Mouse (Mus musculus) CH12.LX (cell line): ENCODE results near the gene Sim2. TPM values are rescaled to one million over a fixed set of nuclear protein-coding genes. Genes with fewer than 3 reads are reported as not detected.

Experiments used
- DNase-seq: peaks from one replicate; pipeline ENCODE4 v3.0.0-alpha.2; 2013; ENCODE audit errors: extremely low read depth
- H3K27ac ChIP-seq: 2 replicates; pipeline ENCODE4 v1.5.1; 2012; ENCODE audit warnings: low read depth, mild to moderate bottlenecking, control low read depth, moderate library complexity; ENCODE audit not compliant: insufficient read depth
- H3K27me3 ChIP-seq: replicated peaks from 2 replicates; pipeline ENCODE3; 2012; ENCODE audit warnings: inconsistent platforms
- H3K36me3 ChIP-seq, 2 experiments: replicated peaks in 1 of 2; 2 replicates each; pipeline versions ENCODE3 to v1.6.1; 2012; ENCODE audit warnings: inconsistent platforms in 1 of 2, low read length in 1 of 2, mild to moderate bottlenecking in 1 of 2, mixed read lengths in 1 of 2, moderate library complexity in 1 of 2; ENCODE audit not compliant: control insufficient read depth in 1 of 2, insufficient read depth in 1 of 2
- H3K4me1 ChIP-seq, 2 experiments: 2 replicates each; pipeline ENCODE4 v1.6.1; 2012; ENCODE audit warnings: inconsistent platforms in 1 of 2, moderate library complexity in 1 of 2; ENCODE audit not compliant: insufficient read depth in 2 of 2, control insufficient read depth in 1 of 2
- H3K4me2 ChIP-seq: 2 replicates; pipeline ENCODE4 v1.6.1; 2012; ENCODE audit warnings: low read depth, mild to moderate bottlenecking, control low read depth; ENCODE audit not compliant: poor library complexity, insufficient read depth, severe bottlenecking
- H3K4me3 ChIP-seq, 3 experiments: fragments of 150-350 bp in 1 of 3; sonication (generic) in 1 of 3; replicated peaks in 1 of 3; 2 replicates each; pipeline versions ENCODE3 to v1.5.1; 2011 to 2012; ENCODE audit warnings: low read depth in 2 of 3, low read length in 2 of 3, mild to moderate bottlenecking in 2 of 3, moderate library complexity in 2 of 3, control low read depth in 1 of 3, improper control_type of control experiment in 1 of 3, inconsistent platforms in 1 of 3, mixed read lengths in 1 of 3; ENCODE audit not compliant: poor library complexity in 1 of 3
- H3K79me2 ChIP-seq: replicated peaks from 2 replicates; pipeline ENCODE4 v1.6.1; 2012; ENCODE audit warnings: mild to moderate bottlenecking, moderate library complexity; ENCODE audit not compliant: control insufficient read depth, poor library complexity, insufficient read depth, severe bottlenecking; ENCODE audit errors: extremely low read depth
- H3K9ac ChIP-seq: 2 replicates; pipeline ENCODE4 v1.6.1; 2012; ENCODE audit warnings: low read depth, mild to moderate bottlenecking, control low read depth, moderate library complexity; ENCODE audit not compliant: insufficient read depth
- H3K9me3 ChIP-seq: replicated peaks from 2 replicates; pipeline ENCODE3; 2012; ENCODE audit warnings: low read length, inconsistent platforms, mixed read lengths
- E2F4 ChIP-seq: IDR thresholded peaks from 2 replicates; pipeline ENCODE4 v1.6.1; 2011; ENCODE audit warnings: low read depth, low read length, improper control_type of control experiment; ENCODE audit not compliant: insufficient replicate concordance
- EP300 ChIP-seq: IDR thresholded peaks from 2 replicates; pipeline ENCODE4 v1.6.1; 2011; ENCODE audit warnings: low read length, improper control_type of control experiment
- ETS1 ChIP-seq: conservative IDR thresholded peaks from 2 replicates; pipeline ENCODE4 v1.6.1; 2012; ENCODE audit warnings: low read depth, mild to moderate bottlenecking, inconsistent platforms, low read length, improper control_type of control experiment, moderate library complexity
- GABPA ChIP-seq: IDR thresholded peaks from 2 replicates; pipeline ENCODE4 v1.6.1; 2012; ENCODE audit warnings: low read depth, low read length, improper control_type of control experiment, inconsistent platforms; ENCODE audit not compliant: insufficient replicate concordance
- MAFK ChIP-seq: IDR thresholded peaks from 2 replicates; pipeline ENCODE4 v1.6.1; 2011; ENCODE audit warnings: low read length, improper control_type of control experiment; ENCODE audit not compliant: insufficient replicate concordance
- MXI1 ChIP-seq: IDR thresholded peaks from 2 replicates; pipeline ENCODE4 v1.6.1; 2011; ENCODE audit warnings: mild to moderate bottlenecking, low read depth, low read length, improper control_type of control experiment
- MYC ChIP-seq: IDR thresholded peaks from 2 replicates; pipeline ENCODE4 v1.6.1; 2011; ENCODE audit warnings: low read depth, mild to moderate bottlenecking, improper control_type of control experiment, low read length
- NRF1 ChIP-seq: IDR thresholded peaks from 2 replicates; pipeline ENCODE4 v1.6.1; 2014; ENCODE audit warnings: low read depth, mild to moderate bottlenecking, inconsistent platforms, low read length, improper control_type of control experiment, moderate library complexity
- PAX5 ChIP-seq: IDR thresholded peaks from 2 replicates; pipeline ENCODE4 v1.6.1; 2012; ENCODE audit warnings: low read length, inconsistent platforms, mixed read lengths
- POLR2AphosphoS2 ChIP-seq: IDR thresholded peaks from 2 replicates; pipeline ENCODE4 v1.6.1; 2011; ENCODE audit warnings: low read depth, low read length, improper control_type of control experiment
- RAD21 ChIP-seq: IDR thresholded peaks from 2 replicates; pipeline ENCODE4 v1.6.1; 2011; ENCODE audit warnings: low read depth, mild to moderate bottlenecking, low read length, improper control_type of control experiment, moderate library complexity
- RCOR1 ChIP-seq: conservative IDR thresholded peaks from 2 replicates; pipeline ENCODE4 v1.6.1; 2012; ENCODE audit warnings: low read depth, mild to moderate bottlenecking, inconsistent platforms, low read length, improper control_type of control experiment
- SIN3A ChIP-seq: IDR thresholded peaks from 2 replicates; pipeline ENCODE4 v1.6.1; 2012; ENCODE audit warnings: low read length, improper control_type of control experiment, inconsistent platforms
- UBTF ChIP-seq: IDR thresholded peaks from 2 replicates; pipeline ENCODE4 v1.6.1; 2012; ENCODE audit warnings: low read depth, mild to moderate bottlenecking, inconsistent platforms, low read length, improper control_type of control experiment, moderate library complexity
- USF2 ChIP-seq: conservative IDR thresholded peaks from 2 replicates; pipeline ENCODE4 v1.6.1; 2011; ENCODE audit warnings: low read depth, low read length, improper control_type of control experiment
- ZC3H11A ChIP-seq: IDR thresholded peaks from 2 replicates; pipeline ENCODE4 v1.6.1; 2012; ENCODE audit warnings: low read depth, mild to moderate bottlenecking, inconsistent platforms, low read length, improper control_type of control experiment
- dilution Hi-C: fragments of 300-500 bp; cut with MboI; formaldehyde crosslinking; loops from 2 replicates; pipeline ENCODE4 v1.14.3; 2020; ENCODE audit warnings: low sequenced_read_pairs; ENCODE audit not compliant: extremely low pct_unique_long_range_greater_than_20kb, extremely low pct_ligation_motif_present
- in situ Hi-C: fragments of 300-500 bp; cut with MboI; formaldehyde crosslinking; loops from 3 replicates; pipeline ENCODE4 v1.14.3; 2019; ENCODE audit warnings: low sequenced_read_pairs, low pct_ligation_motif_present, low pct_unique_long_range_greater_than_20kb, mixed read lengths
- polyA plus RNA-seq: library from polyadenylated mRNA; unstranded; fragments of >175 nt; gene quantifications from 2 replicates; pipeline ENCODE4 v1.2.1, GENCODE M21; 2012; ENCODE audit warnings: low read depth; ENCODE audit not compliant: insufficient read length
- total RNA-seq, 2 experiments: library from RNA; depleted of rRNA; stranded (reverse); fragments of 300-350 nt in 1 of 2; fragments of >200 nt in 1 of 2; gene quantifications; 2 replicates each; pipeline ENCODE4 v1.2.3; 2012 to 2014

The Sim2 gene
- total and polyA plus RNA-seq, 3 experiments = not detected

DNA sequence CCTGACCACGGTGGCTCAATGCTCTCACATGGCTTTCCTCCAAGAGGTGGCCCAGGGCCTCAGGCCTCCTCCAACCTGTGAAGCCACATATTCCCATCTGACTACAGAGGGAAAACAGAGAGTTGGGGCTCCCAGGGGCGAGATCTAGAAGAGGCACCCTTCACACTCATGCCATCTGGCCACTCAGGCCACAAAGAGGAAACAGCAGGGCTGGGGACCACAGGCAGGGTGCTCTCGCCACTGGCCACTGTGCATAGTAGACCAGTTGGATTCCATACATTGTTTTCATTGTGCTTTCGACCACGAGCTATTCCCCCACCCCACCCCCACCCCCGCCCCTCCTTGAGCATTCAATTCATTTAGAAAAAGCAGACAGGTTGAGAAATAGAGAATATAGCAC lies 77.3 kb downstream of the Sim2 start:
- H3K27ac ChIP-seq = no peak overlapping the region
- no peaks in the 10 kb centered on the region for H3K79me2 ChIP-seq
- no peak overlapping the region for H3K4me2 ChIP-seq
- no peak overlapping the region for H3K9ac ChIP-seq
- no peak for TF ChIP-seq RCOR1
- TF ChIP-seq ZC3H11A = no peak
- no peak for TF ChIP-seq NRF1
- no peak for TF ChIP-seq MAFK
- no peak for TF ChIP-seq MYC
- no peak for TF ChIP-seq USF2
- no peak for TF ChIP-seq UBTF
- no peak for TF ChIP-seq ETS1
- no peak for TF ChIP-seq EP300
- TF ChIP-seq E2F4 = no peak
- no peak for TF ChIP-seq POLR2AphosphoS2
- no peak for TF ChIP-seq MXI1
- TF ChIP-seq RAD21 = no peak
- no peak for TF ChIP-seq GABPA
- no peaks in the 10 kb centered on the region for H3K9me3 ChIP-seq
- no peak for DNase-seq
- H3K27me3 ChIP-seq = no peaks in the 10 kb centered on the region
- dilution Hi-C loops (no loop called here), in situ Hi-C loops (loop anchor here (5.0 kb wide), 1 partner anchor 50 kb away; no protein-coding TSS in a partner anchor)
- H3K4me3 ChIP-seq = no peak overlapping the region
- H3K36me3 ChIP-seq = peaks cover 0 to 9% of the 10 kb centered on the region in 2 experiments
- peaks cover 0 to 8% of the 10 kb centered on the region in 2 experiments; a peak in 2 of 4 replicates for H3K4me1 ChIP-seq

DNA sequence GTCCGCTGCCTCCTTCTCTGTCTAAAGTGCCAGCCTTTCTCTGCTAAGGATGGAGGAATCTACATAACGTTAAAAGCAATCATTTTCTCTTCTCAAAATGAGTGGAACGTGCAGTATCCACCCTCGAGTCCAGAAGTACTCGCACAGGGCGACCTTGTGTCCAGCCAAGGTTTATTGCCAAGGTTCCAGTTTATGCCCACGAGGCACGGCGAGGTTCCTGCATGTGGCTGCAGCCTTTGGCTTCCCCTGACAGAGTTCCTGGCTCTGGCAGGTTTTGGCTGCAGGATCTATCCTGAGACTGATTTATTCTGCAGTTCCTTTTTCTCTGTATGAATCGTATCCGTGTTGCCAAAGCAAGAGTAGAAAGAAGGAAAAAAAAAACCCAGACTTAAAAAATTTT lies 78.3 kb downstream of the Sim2 start:
- H3K27me3 ChIP-seq = no peaks in the 10 kb centered on the region
- in situ Hi-C loops (loop anchor here (5.0 kb wide), 1 partner anchor 51 kb away; no protein-coding TSS in a partner anchor), dilution Hi-C loops (no loop called here)
- H3K4me3 ChIP-seq = no peak overlapping the region
- no peaks in the 10 kb centered on the region for H3K9me3 ChIP-seq
- H3K36me3 ChIP-seq = peaks cover 0 to 9% of the 10 kb centered on the region in 2 experiments
- no peak overlapping the region for H3K9ac ChIP-seq
- no peak for DNase-seq
- no peak overlapping the region for H3K27ac ChIP-seq
- H3K79me2 ChIP-seq = no peaks in the 10 kb centered on the region
- no peak overlapping the region for H3K4me2 ChIP-seq
- TF ChIP-seq PAX5 (no peak), MAFK (no peak), SIN3A (no peak)
- H3K4me1 ChIP-seq = peaks cover 0 to 8% of the 10 kb centered on the region in 2 experiments; a peak in 2 of 4 replicates
